Mouse (Mus musculus) limb, embryonic 10.5 days (tissue): ENCODE data around the gene Aim2. TPM values are rescaled to one million over a fixed set of nuclear protein-coding genes. Genes with fewer than 3 reads are reported as not detected.
"Not testable (repeated sequence)": the region's sequence is repeated elsewhere in the genome, so short reads cannot be mapped to it uniquely, and the experiment has no call there.

Experiments
- DNase-seq: peaks from one replicate; pipeline ENCODE4 v3.0.0-alpha.2; 2017; ENCODE audit warnings: low spot score
- H3K27ac ChIP-seq: fragments of 300-500 bp; sonication (generic); 2 replicates; pipeline ENCODE4 v1.5.1; 2016; ENCODE audit warnings: mild to moderate bottlenecking
- H3K27me3 ChIP-seq: fragments of 300-500 bp; sonication (generic); 2 replicates; pipeline ENCODE4 v1.6.1; 2016; ENCODE audit warnings: low read depth, mild to moderate bottlenecking; ENCODE audit not compliant: poor library complexity, severe bottlenecking
- H3K36me3 ChIP-seq: fragments of 300-500 bp; sonication (generic); 2 replicates; pipeline ENCODE4 v1.6.1; 2016; ENCODE audit warnings: mild to moderate bottlenecking, moderate library complexity
- H3K4me1 ChIP-seq: fragments of 300-500 bp; sonication (generic); 2 replicates; pipeline ENCODE4 v1.6.1; 2016
- H3K4me3 ChIP-seq: fragments of 300-500 bp; sonication (generic); 2 replicates; pipeline ENCODE4 v1.5.1; 2016; ENCODE audit warnings: mild to moderate bottlenecking, moderate library complexity
- H3K9me3 ChIP-seq: fragments of 300-500 bp; sonication (generic); replicated peaks from 2 replicates; pipeline ENCODE4 v1.6.1; 2016; ENCODE audit warnings: mild to moderate bottlenecking
- WGBS: fragments of 180-500 bp; shearing (Covaris S2); methylation state at CpG from one replicate; pipeline ENCODE4 v1.1.7; 2016; 5-methylcytosine and 5-hydroxymethylcytosine counted together
- polyA plus RNA-seq: library from polyadenylated mRNA; unstranded; fragments of >200 nt; fragmentation: Nextera tagmentation; extraction: Ambion mirVana; gene quantifications from 2 replicates; pipeline ENCODE4 v1.2.1, GENCODE M21; 2016

Aim2 gene
- polyA plus RNA-seq, 1 experiment from 2014 or later = 2.5 TPM

GRCm38 (mm10) chr1:173456761-173457160 lies 106.1 kb downstream of the Aim2 start:
- Histone ChIP-seq H3K27me3 (no peaks in the 10 kb centered on the region), H3K9me3 (no peaks in the 10 kb centered on the region)
- no peak for DNase-seq

GRCm38 (mm10) chr1:173480399-173481181 lies 129.9 kb downstream of the Aim2 start:
- H3K36me3 ChIP-seq, H3K4me3 ChIP-seq, H3K9me3 ChIP-seq, H3K4me1 ChIP-seq, H3K27ac ChIP-seq, H3K27me3 ChIP-seq, DNase-seq: not testable (repeated sequence)
- 89% methylated on average over 5 of the region's 5 CpGs for WGBS

More at GRCm38 (mm10) chr1:173456761-173457160, 106.1 kb downstream of the Aim2 start:
- Histone ChIP-seq H3K4me1 (no peaks in the 10 kb centered on the region), H3K36me3 (no peaks in the 10 kb centered on the region), H3K27ac (no peak overlapping the region), H3K4me3 (no peak overlapping the region)
- WGBS = 84% methylated on average over 5 of the region's 5 CpGs

GRCm38 (mm10) chr1:173481182-173481574 lies 130.5 kb downstream of the Aim2 start:
- not testable (repeated sequence) for H3K9me3 ChIP-seq, H3K4me1 ChIP-seq, H3K36me3 ChIP-seq, H3K27me3 ChIP-seq, H3K4me3 ChIP-seq, DNase-seq, H3K27ac ChIP-seq
- WGBS = 85% methylated on average over 3 of the region's 3 CpGs

- H3K4me1 ChIP-seq, H3K27me3 ChIP-seq, H3K9me3 ChIP-seq, H3K36me3 ChIP-seq, DNase-seq, H3K4me3 ChIP-seq, H3K27ac ChIP-seq: not testable (repeated sequence)
- WGBS = 89% methylated on average over 3 of the region's 3 CpGs
Measured at GRCm38 (mm10) chr1:173490812-173491480, 140.3 kb downstream of the Aim2 start, which contains the start of gene Ifi206. Gene Ifi206 (minus strand): TSS chr1:173491041.

GRCm38 (mm10) chr1:173491483-173491882 lies 140.8 kb downstream of the Aim2 start:
- DNase-seq, H3K4me1 ChIP-seq, H3K27ac ChIP-seq, H3K36me3 ChIP-seq, H3K9me3 ChIP-seq, H3K4me3 ChIP-seq, H3K27me3 ChIP-seq: not testable (repeated sequence)

GRCm38 (mm10) chr1:173510595-173510994 lies 159.9 kb downstream of the Aim2 start:
- WGBS = 97% methylated on average over 2 of the region's 2 CpGs
- DNase-seq, H3K4me3 ChIP-seq, H3K36me3 ChIP-seq, H3K27ac ChIP-seq, H3K27me3 ChIP-seq, H3K9me3 ChIP-seq, H3K4me1 ChIP-seq: not testable (repeated sequence)

Other genes starting within 250 kb of the Aim2 start
- not detected in 2 replicates for gene Olfr1408, start 213.5 kb upstream of the Aim2 start, polyA plus RNA-seq
- not detected in 2 replicates for gene Olfr1406, start 160.2 kb upstream of the Aim2 start, polyA plus RNA-seq
- gene Olfr218, start 153.1 kb upstream of the Aim2 start, polyA plus RNA-seq = not detected in 2 replicates
- not detected in 2 replicates for gene Olfr1404, start 138.5 kb upstream of the Aim2 start, polyA plus RNA-seq
- gene Fcer1a, start 123.7 kb upstream of the Aim2 start, polyA plus RNA-seq = not detected in 2 replicates
- gene Olfr418, start 84.9 kb upstream of the Aim2 start, polyA plus RNA-seq = not detected in 2 replicates
- not detected in 2 replicates for gene Mptx2, start 73.1 kb upstream of the Aim2 start, polyA plus RNA-seq
- gene Ackr1, start 17.1 kb upstream of the Aim2 start, polyA plus RNA-seq = 0.55 and 0.78 TPM in 2 replicates
- 0.29 and 0.49 TPM in 2 replicates for gene Cadm3, start 16.8 kb downstream of the Aim2 start, polyA plus RNA-seq
- gene Ifi206, start 140.2 kb downstream of the Aim2 start, polyA plus RNA-seq = not detected in 2 replicates
- not detected in 2 replicates for gene Ifi214, start 185.1 kb downstream of the Aim2 start, polyA plus RNA-seq
- gene Ifi213, start 248.4 kb downstream of the Aim2 start, polyA plus RNA-seq = not detected in 2 replicates